Comparison of ENCODE assay signal across 28 mouse cellular contexts in the genomic region with DNA sequence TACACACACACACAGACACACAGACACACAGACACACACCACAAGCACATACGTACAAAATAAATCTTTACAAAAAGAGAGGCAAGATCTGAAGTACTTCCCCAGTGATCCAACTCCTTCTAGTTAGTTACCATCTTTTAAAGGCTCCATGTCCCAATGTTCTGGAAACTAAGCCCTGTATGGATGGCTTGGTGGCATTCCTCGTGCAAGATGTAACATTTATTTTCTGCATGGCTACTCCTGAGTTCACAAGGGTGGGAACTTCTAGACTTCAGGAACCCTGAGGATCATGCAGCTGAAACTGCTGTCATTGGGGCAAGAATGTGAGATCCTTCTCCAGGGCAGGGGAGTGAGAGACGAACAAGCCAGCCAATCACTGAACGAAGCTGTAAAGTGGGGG.
"Had no signal": no experiment of that assay in that cellular context is flagged by ENCODE, and none has a peak within 500 bp of the region (broad histone marks: within the 10 kb centered on the region; RNA-seq: fewer than 3 reads in every experiment).

No protein-coding gene starts in this region.

- ATAC-seq: hindbrain, embryonic 16.5 days; hindbrain, postnatal 0 days; inflammation-experienced regulatory T-cells, adult 6 months; intestine, embryonic 15.5 days; intestine, embryonic 16.5 days; intestine, postnatal 0 days had no signal

- H3K27me3 ChIP-seq: heart, embryonic 12.5 days; heart, embryonic 13.5 days; heart, embryonic 15.5 days; hindbrain, embryonic 12.5 days; hindbrain, embryonic 13.5 days; hindbrain, embryonic 15.5 days; intestine, embryonic 15.5 days; kidney, embryonic 15.5 days had no signal

- DNase-seq: heart, postnatal 10 days; heart, postnatal 14 days; heart, postnatal 36 days; kidney, adult 11 months; kidney, adult 18-20 months; kidney, adult 2 months; kidney, adult 8-10 months; kidney, adult 9 months; kidney, postnatal 10 days; kidney, postnatal 14 days; kidney, postnatal 25 days; kidney, postnatal 36 days; kidney, postnatal 4 days; layer of hippocampus, adult 9-11 months; layer of hippocampus, postnatal 36 days had no signal
